Mouse (Mus musculus) megakaryocyte, embryonic 14.5 days (primary cell): ENCODE measurements around the gene Dclk3.

Experiments used
- FLI1 ChIP-seq: IDR thresholded peaks from 2 replicates; pipeline ENCODE4 v1.6.1; 2012; ENCODE audit warnings: low read length, inconsistent platforms, mixed read lengths
- GATA1 ChIP-seq: IDR thresholded peaks from 3 replicates; pipeline ENCODE4 v1.6.1; 2012; ENCODE audit warnings: mixed read lengths, low read length, inconsistent platforms, borderline replicate concordance

- TF ChIP-seq GATA1 (no peak), FLI1 (no peak)
Observed at GRCm38 (mm10) chr9:111460201-111460814, 21.4 kb downstream of the Dclk3 start.
